Mouse (Mus musculus) hindbrain, embryonic 15.5 days (tissue): ENCODE measurements around the gene Tgds. TPM values are rescaled to one million over a fixed set of nuclear protein-coding genes. Genes with fewer than 3 reads are reported as not detected.

Experiments
- ATAC-seq: fragments of 200-750 bp; cut with Nextera tagmentation; 2 replicates; pipeline ENCODE4 v1.8.0; 2017; ENCODE audit warnings: low read depth, moderate number of reproducible peaks, moderate TSS enrichment; ENCODE audit not compliant: low FRiP score
- H3K27ac ChIP-seq: fragments of 300-500 bp; sonication (generic); replicated peaks from 2 replicates; pipeline ENCODE4 v1.5.1; 2015; ENCODE audit warnings: mild to moderate bottlenecking, inconsistent platforms
- H3K27me3 ChIP-seq: fragments of 300-500 bp; sonication (generic); 2 replicates; pipeline ENCODE4 v1.6.1; 2015; ENCODE audit warnings: control low read depth, inconsistent platforms
- H3K36me3 ChIP-seq: fragments of 300-500 bp; sonication (generic); 2 replicates; pipeline ENCODE4 v1.6.1; 2015; ENCODE audit warnings: control low read depth, inconsistent platforms
- H3K4me1 ChIP-seq: fragments of 300-500 bp; sonication (generic); replicated peaks from 2 replicates; pipeline ENCODE4 v1.6.1; 2015; ENCODE audit warnings: control low read depth, inconsistent platforms
- H3K4me2 ChIP-seq: fragments of 300-500 bp; sonication (generic); 2 replicates; pipeline ENCODE4 v1.6.1; 2015; ENCODE audit warnings: moderate library complexity, mild to moderate bottlenecking, inconsistent platforms
- H3K4me3 ChIP-seq: fragments of 300-500 bp; sonication (generic); 2 replicates; pipeline ENCODE4 v1.5.1; 2015; ENCODE audit warnings: mild to moderate bottlenecking, inconsistent platforms
- H3K9ac ChIP-seq: fragments of 300-500 bp; sonication (generic); 2 replicates; pipeline ENCODE4 v1.6.1; 2015; ENCODE audit warnings: inconsistent platforms
- H3K9me3 ChIP-seq: fragments of 300-500 bp; sonication (generic); 2 replicates; pipeline ENCODE4 v1.6.1; 2016; ENCODE audit warnings: control low read depth, inconsistent platforms
- WGBS: fragments of 180-500 bp; shearing (Covaris S2); methylation state at CpG from one replicate; pipeline ENCODE4 v1.1.7; 2015; 5-methylcytosine and 5-hydroxymethylcytosine counted together
- polyA plus RNA-seq: library from polyadenylated mRNA; unstranded; fragments of >200 nt; fragmentation: Nextera tagmentation; extraction: Ambion mirVana; gene quantifications from 2 replicates; pipeline ENCODE4 v1.2.1, GENCODE M21; 2015

Gene Tgds
- polyA plus RNA-seq, 1 experiment from 2014 or later = 15.1 TPM

- WGBS = 48% methylated on average over 5 of the region's 5 CpGs
- H3K36me3 ChIP-seq = no peaks in the 10 kb centered on the region
- ATAC-seq = no peak
These were observed 46.1 kb downstream of the Tgds start for GRCm38 (mm10) chr14:118086271-118087035.

GRCm38 (mm10) chr14:118083851-118084250, 48.7 kb downstream of the Tgds start:
- H3K4me1 ChIP-seq = peaks cover 14% of the 10 kb centered on the region
- H3K27ac ChIP-seq = no peak overlapping the region
- no peaks in the 10 kb centered on the region for H3K36me3 ChIP-seq
- 86% methylated on average over 6 of the region's 6 CpGs for WGBS
- H3K27me3 ChIP-seq = no peaks in the 10 kb centered on the region
- ATAC-seq = no peak
- no peak overlapping the region for H3K4me2 ChIP-seq
- no peak overlapping the region for H3K4me3 ChIP-seq
- H3K9ac ChIP-seq = no peak overlapping the region
- H3K9me3 ChIP-seq = no peaks in the 10 kb centered on the region

More at GRCm38 (mm10) chr14:118086271-118087035, 46.1 kb downstream of the Tgds start:
- Histone ChIP-seq H3K4me2 (no peak overlapping the region), H3K27me3 (no peaks in the 10 kb centered on the region), H3K4me3 (no peak overlapping the region), H3K9ac (no peak overlapping the region), H3K9me3 (no peaks in the 10 kb centered on the region), H3K4me1 (peaks cover 17% of the 10 kb centered on the region), H3K27ac (no peak overlapping the region)

GRCm38 (mm10) chr14:118080606-118081005, 51.9 kb downstream of the Tgds start:
- ATAC-seq = no peak
- Histone ChIP-seq H3K9ac (no peak overlapping the region), H3K36me3 (no peaks in the 10 kb centered on the region), H3K27ac (no peak overlapping the region), H3K4me2 (peak overlapping the region; percentile 21), H3K9me3 (no peaks in the 10 kb centered on the region), H3K4me3 (no peak overlapping the region), H3K27me3 (no peaks in the 10 kb centered on the region), H3K4me1 (peaks cover 5% of the 10 kb centered on the region; the same call in 1 of the 2 replicates)
- WGBS = 28% methylated on average over 11 of the region's 11 CpGs

GRCm38 (mm10) chr14:118070100-118070499, 62.5 kb downstream of the Tgds start:
- peak; percentile 23; the same call in 1 of the 2 replicates for ATAC-seq
- H3K9ac ChIP-seq = no peak overlapping the region
- H3K4me3 ChIP-seq = no peak overlapping the region
- WGBS = 71% methylated on average over 12 of the region's 12 CpGs
- H3K4me2 ChIP-seq = no peak overlapping the region
- no peak overlapping the region for H3K27ac ChIP-seq
- H3K9me3 ChIP-seq = no peaks in the 10 kb centered on the region
- H3K36me3 ChIP-seq = no peaks in the 10 kb centered on the region
- H3K27me3 ChIP-seq = no peaks in the 10 kb centered on the region
- H3K4me1 ChIP-seq = no peaks in the 10 kb centered on the region

- no peak for ATAC-seq
- H3K4me3 ChIP-seq = no peak overlapping the region
These were observed 63.0 kb downstream of the Tgds start for GRCm38 (mm10) chr14:118069439-118070079.

More at GRCm38 (mm10) chr14:118069439-118070079, 63.0 kb downstream of the Tgds start:
- Histone ChIP-seq H3K4me2 (no peak overlapping the region), H3K27me3 (no peaks in the 10 kb centered on the region), H3K36me3 (no peaks in the 10 kb centered on the region), H3K27ac (no peak overlapping the region), H3K9me3 (no peaks in the 10 kb centered on the region), H3K4me1 (no peaks in the 10 kb centered on the region), H3K9ac (no peak overlapping the region)
- 87% methylated on average over 12 of the region's 12 CpGs for whole genome bisulfite sequencing

Other genes starting within 250 kb of the Tgds start
- gene Dct, start 80.5 kb downstream of the Tgds start, polyA plus RNA-seq = 1.1 and 1.2 TPM in 2 replicates
- 45.6 and 47.5 TPM in 2 replicates for gene Gpr180, start 4.4 kb upstream of the Tgds start, polyA plus RNA-seq
- gene Sox21, start 104.3 kb upstream of the Tgds start, polyA plus RNA-seq = 6.0 and 6.3 TPM in 2 replicates
- gene Gm9376, start 134.2 kb upstream of the Tgds start, polyA plus RNA-seq = not detected in 2 replicates